Mouse (Mus musculus) right cerebral cortex, postnatal 36 days (tissue): ENCODE measurements at regions not wholly inside any gene's neighbourhood (a gene's known extent, or its start where the extent isn't known, plus 50 kb on each side); places are given as distances from the start of the nearest gene placed in this dataset.
"Not testable (repeated sequence)": the region's sequence is repeated elsewhere in the genome, so short reads cannot be mapped to it uniquely, and the experiment has no call there.

Experiments used
- DNase-seq, 2 experiments: peaks; one replicate each; pipeline ENCODE4 v3.0.0; 2022; ENCODE audit warnings: low spot score in 2 of 2, mixed read lengths in 1 of 2

DNA sequence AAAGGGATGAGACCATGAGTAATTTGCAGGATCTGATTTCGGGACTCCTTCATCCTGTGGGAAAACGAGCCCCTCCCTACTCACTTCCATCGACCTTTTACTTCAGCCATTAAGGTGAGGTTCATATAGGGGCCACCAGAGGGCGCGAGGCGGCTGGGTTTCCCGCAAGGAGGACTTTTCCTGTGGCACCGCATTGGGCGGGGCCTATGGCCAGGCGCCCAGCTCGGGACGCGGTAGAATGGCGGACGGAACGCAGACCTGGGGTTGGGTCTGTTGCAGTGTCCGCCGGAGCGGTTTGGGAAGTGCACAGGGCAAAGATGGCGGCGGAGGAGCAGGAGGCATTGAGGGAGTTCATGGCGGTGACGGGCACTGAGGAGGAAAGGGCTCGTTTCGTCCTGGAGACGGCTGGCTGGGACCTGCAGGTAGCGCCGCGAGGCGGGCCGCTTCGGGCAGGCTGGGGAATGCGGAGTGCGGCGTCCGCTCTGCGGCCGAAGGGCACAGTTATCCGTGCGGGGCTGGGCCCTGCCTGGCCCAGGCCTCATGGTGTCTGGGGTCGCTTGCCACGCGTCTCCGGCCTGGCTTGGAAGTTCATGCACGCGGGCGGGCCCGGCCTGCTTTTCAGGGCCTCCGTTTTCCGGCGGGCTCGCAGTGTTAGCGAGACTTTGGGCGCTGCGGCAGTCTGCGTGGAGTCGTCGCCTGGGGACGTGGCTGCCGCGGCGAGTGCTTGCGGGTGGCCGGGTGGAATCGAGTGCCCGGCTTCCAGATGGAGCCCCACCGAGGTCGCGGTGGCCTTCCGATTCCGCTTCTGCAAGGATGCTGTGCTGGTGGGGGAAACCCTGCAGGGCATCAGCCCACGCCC lies 219.1 kb downstream of the Gm31371 start:
- peak; percentile 100 for DNase-seq

DNA sequence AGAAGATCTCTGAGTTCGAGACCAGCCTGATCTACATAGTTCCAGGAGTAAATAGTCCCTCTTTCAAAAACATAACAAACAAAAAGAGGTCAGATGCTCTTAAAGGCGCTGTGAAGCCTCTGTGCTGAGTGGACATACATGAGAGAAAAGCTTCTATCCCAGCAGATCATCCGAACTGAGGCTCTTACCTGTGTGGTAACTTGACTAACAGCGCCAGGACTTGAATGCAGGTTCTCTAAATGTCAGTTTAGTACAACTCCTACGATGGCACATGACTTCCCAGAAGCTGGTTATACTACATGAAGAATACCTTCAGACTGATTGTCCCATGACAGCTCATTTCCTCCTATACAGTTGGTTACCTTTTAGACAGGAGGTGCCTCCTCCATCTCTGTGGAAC lies 220.4 kb downstream of the Gm31371 start:
- DNase-seq, result peak in 1 of 2 experiments; percentile 6

DNA sequence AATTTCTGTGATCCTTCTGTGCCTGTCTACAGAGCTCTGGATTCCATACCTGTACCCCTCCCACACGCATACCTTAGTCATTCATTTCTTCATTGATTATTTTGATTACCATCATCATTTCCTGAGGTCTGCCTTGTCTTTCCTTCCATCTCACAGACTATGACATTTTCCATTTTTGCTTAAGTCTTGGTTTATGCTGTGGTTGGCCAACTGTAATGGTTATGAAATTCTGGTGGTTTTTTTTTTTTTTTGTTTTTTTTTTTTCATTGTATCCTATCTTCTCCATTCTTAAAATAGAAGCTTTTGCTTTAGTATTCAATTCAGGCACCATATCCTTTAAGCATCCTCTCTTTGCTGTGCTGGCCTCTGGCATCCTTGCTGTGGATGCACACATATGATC lies 227.4 kb downstream of the Gm15319 start:
- DNase-seq, result not testable (repeated sequence)

- not testable (repeated sequence) for DNase-seq
Measured at GRCm38 (mm10) chr8:20145436-20145835, 217.6 kb downstream of the Gm15319 start.

DNA sequence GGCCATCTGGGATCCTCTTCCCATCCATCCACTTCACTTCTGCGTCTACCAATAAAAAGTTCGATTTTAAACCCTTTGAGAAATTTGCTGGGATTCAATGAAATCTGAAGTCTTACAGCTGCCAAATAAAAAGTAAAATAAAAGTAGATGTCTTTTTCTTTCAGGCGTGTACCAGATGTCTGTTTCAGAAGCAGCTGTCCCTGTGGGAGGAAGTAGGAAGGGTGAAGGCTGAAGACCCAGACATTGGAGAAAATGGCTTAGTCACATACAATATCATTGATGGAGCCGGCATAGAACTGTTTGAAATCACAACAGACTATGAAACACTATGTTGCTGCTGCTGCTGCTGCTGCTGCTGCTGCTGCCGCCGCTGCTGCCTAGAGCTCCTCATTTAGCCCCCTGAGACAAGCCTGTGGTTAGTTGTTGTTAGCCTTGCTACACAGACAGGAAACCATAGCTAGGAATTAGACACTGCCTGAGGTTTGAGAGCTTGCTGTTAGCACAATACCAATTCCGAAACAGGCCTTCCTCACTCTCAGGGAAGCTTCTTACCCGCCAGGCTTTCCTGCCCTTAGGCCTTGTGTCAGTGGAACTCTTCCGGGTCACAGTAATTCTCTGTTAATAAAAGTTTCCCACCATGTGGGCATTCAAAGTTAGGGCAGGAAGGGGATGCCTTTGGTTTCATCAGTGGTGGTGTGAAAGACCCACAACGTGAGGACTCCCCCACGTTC lies 211.5 kb downstream of the Gm15319 start:
- DNase-seq, result not testable (repeated sequence)

DNA sequence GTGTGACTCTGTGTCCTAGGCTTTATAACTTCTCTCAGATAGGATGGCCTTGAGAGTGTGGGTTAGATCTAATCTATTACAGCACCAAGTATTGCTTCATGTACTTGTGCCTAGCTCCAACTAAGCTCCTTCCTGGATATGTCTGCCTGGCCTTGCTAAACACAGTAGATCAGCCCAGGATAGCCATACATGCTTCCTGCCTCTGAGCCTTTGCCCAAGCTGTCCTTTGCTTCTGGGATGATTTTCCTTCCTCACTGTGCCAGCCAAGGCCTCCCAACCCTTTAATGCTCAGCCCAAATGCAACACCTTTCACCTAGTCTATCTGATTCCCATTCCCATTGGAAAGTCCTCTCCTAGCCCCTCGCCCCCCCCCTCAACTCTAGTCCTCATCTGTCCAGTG lies 208.9 kb downstream of the Gm15319 start:
- DNase-seq, result not testable (repeated sequence)
